Mouse (Mus musculus) hindbrain, embryonic 14.5 days (tissue): ENCODE results near the gene Ppp2r2c. TPM values are rescaled to one million over a fixed set of nuclear protein-coding genes. Genes with fewer than 3 reads are reported as not detected.

Experiments
- ATAC-seq: fragments of 200-750 bp; cut with Nextera tagmentation; 2 replicates; pipeline ENCODE4 v1.8.0; 2017; ENCODE audit warnings: moderate number of reproducible peaks, mild to moderate bottlenecking, moderate TSS enrichment, moderate library complexity; ENCODE audit not compliant: low FRiP score
- DNase-seq: peaks from one replicate; pipeline ENCODE4 v3.0.0-alpha.2; 2015; ENCODE audit warnings: low spot score
- H3K27ac ChIP-seq: fragments of 300-500 bp; sonication (generic); 2 replicates; pipeline ENCODE4 v1.5.1; 2014; ENCODE audit warnings: mild to moderate bottlenecking, moderate library complexity
- H3K27me3 ChIP-seq: fragments of 300-500 bp; sonication (generic); 2 replicates; pipeline ENCODE4 v1.6.1; 2014; ENCODE audit warnings: mild to moderate bottlenecking, low read length, mixed read lengths; ENCODE audit not compliant: control insufficient read depth, insufficient read depth
- H3K36me3 ChIP-seq: fragments of 300-500 bp; sonication (generic); replicated peaks from 2 replicates; pipeline ENCODE4 v1.6.1; 2014; ENCODE audit not compliant: control insufficient read depth, insufficient read depth
- H3K4me1 ChIP-seq: fragments of 300-500 bp; sonication (generic); replicated peaks from 2 replicates; pipeline ENCODE4 v1.6.1; 2014; ENCODE audit warnings: antibody characterized with exemption, low read length, mixed read lengths; ENCODE audit not compliant: control insufficient read depth, insufficient read depth
- H3K4me2 ChIP-seq: fragments of 300-500 bp; sonication (generic); replicated peaks from 2 replicates; pipeline ENCODE4 v1.6.1; 2014; ENCODE audit warnings: mild to moderate bottlenecking, moderate library complexity
- H3K4me3 ChIP-seq: fragments of 300-500 bp; sonication (generic); replicated peaks from 2 replicates; pipeline ENCODE4 v1.5.1; 2014; ENCODE audit warnings: mild to moderate bottlenecking, low read length
- H3K9ac ChIP-seq: fragments of 300-500 bp; sonication (generic); 2 replicates; pipeline ENCODE4 v1.6.1; 2014
- H3K9me3 ChIP-seq: fragments of 300-500 bp; sonication (generic); 2 replicates; pipeline ENCODE4 v1.6.1; 2016; ENCODE audit warnings: low read length; ENCODE audit not compliant: control insufficient read depth
- WGBS: fragments of 180-500 bp; shearing (Covaris S2); extraction: QIAGEN DNeasy Blood & Tissue Kit; methylation state at CpG from one replicate; pipeline ENCODE4 v1.1.7; 2014; 5-methylcytosine and 5-hydroxymethylcytosine counted together
- polyA plus RNA-seq: library from polyadenylated mRNA; unstranded; fragments of >200 nt; fragmentation: Nextera tagmentation; extraction: Ambion mirVana; gene quantifications from 2 replicates; pipeline ENCODE4 v1.2.1, GENCODE M21; 2014

Ppp2r2c gene
- polyA plus RNA-seq, 1 experiment from 2014 or later, result 63.6 TPM

DNA sequence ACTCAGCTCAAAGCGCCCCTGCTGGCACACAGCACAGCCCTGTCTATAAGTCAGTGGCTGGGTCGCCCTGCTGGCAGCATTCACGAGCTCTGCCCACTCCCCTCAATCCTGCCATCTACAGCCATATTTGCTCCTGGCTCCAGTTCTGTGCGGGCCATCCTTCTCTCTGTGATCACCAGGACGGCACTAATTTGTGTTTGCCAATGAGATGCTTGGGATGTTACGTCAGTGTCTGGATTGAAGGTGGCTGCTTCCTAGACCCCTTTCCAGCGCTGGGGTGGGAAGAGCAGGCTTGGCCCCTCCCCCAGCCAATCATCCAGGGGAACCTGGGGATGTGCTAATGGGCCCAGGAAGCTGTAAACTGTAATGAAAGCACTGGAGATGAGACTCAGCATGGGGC lies 42.7 kb downstream of the Ppp2r2c start:
- Histone ChIP-seq H3K4me2 (no peak overlapping the region), H3K36me3 (no peaks in the 10 kb centered on the region), H3K4me3 (no peak overlapping the region), H3K9ac (no peak overlapping the region), H3K27me3 (no peaks in the 10 kb centered on the region), H3K9me3 (no peaks in the 10 kb centered on the region), H3K4me1 (peaks cover 19% of the 10 kb centered on the region; the same call in 1 of the 2 replicates), H3K27ac (no peak overlapping the region)
- WGBS, result 34% methylated on average over 7 of the region's 7 CpGs
- DNase-seq (no peak), ATAC-seq (peak; percentile 49)

- no peak overlapping the region for H3K27ac ChIP-seq
- 82% methylated on average over 11 of the region's 11 CpGs for WGBS
- no peak overlapping the region for H3K4me2 ChIP-seq
- no peaks in the 10 kb centered on the region for H3K36me3 ChIP-seq
- H3K27me3 ChIP-seq, result no peaks in the 10 kb centered on the region
- no peaks in the 10 kb centered on the region for H3K9me3 ChIP-seq
- H3K4me3 ChIP-seq, result no peak overlapping the region
- peaks cover 19% of the 10 kb centered on the region; the same call in 1 of the 2 replicates for H3K4me1 ChIP-seq
- DNase-seq (no peak), ATAC-seq (no peak)
- H3K9ac ChIP-seq, result no peak overlapping the region
These were observed 43.5 kb downstream of the Ppp2r2c start for GRCm38 (mm10) chr5:36911759-36912352.

GRCm38 (mm10) chr5:36912602-36913310 lies 44.4 kb downstream of the Ppp2r2c start:
- Histone ChIP-seq H3K9me3 (no peaks in the 10 kb centered on the region), H3K27me3 (no peaks in the 10 kb centered on the region), H3K4me2 (no peak overlapping the region), H3K27ac (no peak overlapping the region), H3K36me3 (no peaks in the 10 kb centered on the region), H3K9ac (no peak overlapping the region), H3K4me3 (no peak overlapping the region), H3K4me1 (peaks cover 19% of the 10 kb centered on the region; the same call in 1 of the 2 replicates)
- DNase-seq, result no peak
- WGBS, result 77% methylated on average over 14 of the region's 14 CpGs
- ATAC-seq, result no peak

DNA sequence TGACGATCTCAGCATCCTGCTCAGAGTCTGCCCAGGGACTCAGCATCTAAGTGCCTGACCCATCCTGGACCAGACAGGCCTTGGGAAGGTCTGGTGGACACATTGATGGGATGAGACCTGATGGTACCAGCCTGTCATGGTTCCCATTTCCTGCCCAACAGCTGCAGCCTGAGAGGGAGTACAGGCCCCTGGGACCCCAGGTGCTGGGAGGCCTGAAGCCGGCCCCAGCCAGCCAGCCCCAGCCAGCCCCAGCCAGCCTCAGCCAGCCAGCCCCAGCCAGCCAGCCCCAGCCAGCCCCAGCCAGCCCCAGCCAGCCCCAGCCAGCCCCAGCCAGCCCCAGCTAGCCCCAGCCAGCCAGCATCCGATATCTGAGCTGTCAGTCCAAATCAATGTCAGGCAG lies 46.9 kb downstream of the Ppp2r2c start:
- WGBS, result 54% methylated on average over 3 of the region's 3 CpGs
- Histone ChIP-seq H3K27ac (no peak overlapping the region), H3K4me2 (no peak overlapping the region), H3K36me3 (no peaks in the 10 kb centered on the region), H3K27me3 (no peaks in the 10 kb centered on the region), H3K4me1 (peaks cover 32% of the 10 kb centered on the region), H3K4me3 (no peak overlapping the region), H3K9ac (no peak overlapping the region), H3K9me3 (no peaks in the 10 kb centered on the region)
- DNase-seq (no peak), ATAC-seq (no peak)

GRCm38 (mm10) chr5:36916581-36916980 lies 48.3 kb downstream of the Ppp2r2c start:
- ATAC-seq (no peak), DNase-seq (no peak)
- Histone ChIP-seq H3K4me2 (no peak overlapping the region), H3K4me1 (peaks cover 23% of the 10 kb centered on the region), H3K27me3 (no peaks in the 10 kb centered on the region), H3K9ac (no peak overlapping the region), H3K36me3 (no peaks in the 10 kb centered on the region), H3K27ac (no peak overlapping the region), H3K9me3 (no peaks in the 10 kb centered on the region), H3K4me3 (no peak overlapping the region)
- WGBS, result 86% methylated on average over 4 of the region's 4 CpGs

DNA sequence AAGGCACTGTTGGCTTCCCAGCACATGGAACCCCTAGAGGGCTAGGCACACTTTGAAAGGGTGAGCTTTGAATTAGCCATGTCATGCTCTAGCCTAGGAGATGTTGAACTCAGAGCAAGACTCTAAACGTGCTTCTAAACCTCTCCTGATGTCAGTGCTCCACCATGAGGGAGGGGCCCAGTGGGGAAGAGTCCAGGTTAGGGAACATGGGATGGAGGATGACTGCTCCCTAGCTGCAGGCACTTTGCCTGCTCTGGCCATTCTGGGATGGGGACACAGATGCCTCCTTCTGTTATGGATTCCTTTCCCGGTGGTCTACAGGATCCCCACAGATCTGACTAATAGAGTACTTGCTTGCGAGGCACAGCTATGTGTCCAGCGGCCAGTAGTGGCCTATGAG lies 48.9 kb downstream of the Ppp2r2c start:
- H3K4me2 ChIP-seq, result no peak overlapping the region
- no peaks in the 10 kb centered on the region for H3K36me3 ChIP-seq
- H3K4me1 ChIP-seq, result peaks cover 20% of the 10 kb centered on the region
- no peak overlapping the region for H3K9ac ChIP-seq
- H3K27me3 ChIP-seq, result no peaks in the 10 kb centered on the region
- no peak overlapping the region for H3K4me3 ChIP-seq
- H3K27ac ChIP-seq, result no peak overlapping the region
- ATAC-seq, result no peak
- H3K9me3 ChIP-seq, result no peaks in the 10 kb centered on the region
- WGBS, result 79% methylated on average over 4 of the region's 4 CpGs
- DNase-seq, result no peak

DNA sequence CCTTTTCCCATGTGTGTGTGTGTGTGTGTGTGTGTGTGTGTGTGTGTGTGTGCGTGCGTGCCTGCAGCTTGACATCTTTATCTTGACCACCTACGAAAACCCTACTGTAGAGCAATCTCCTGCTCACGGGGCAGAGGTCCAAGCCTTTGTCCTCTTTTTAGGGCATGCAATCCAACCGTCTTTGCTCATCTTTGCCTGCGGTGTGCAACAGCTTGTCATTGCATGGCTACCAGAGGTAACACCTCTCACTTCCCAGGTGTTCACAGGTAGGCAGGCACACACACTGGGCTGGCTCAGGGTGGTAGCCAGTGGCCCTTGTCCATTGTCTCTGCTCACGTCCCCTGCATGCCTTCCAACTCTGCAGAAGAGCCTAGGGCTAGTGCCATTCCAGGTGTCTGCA lies 49.7 kb downstream of the Ppp2r2c start:
- Histone ChIP-seq H3K4me2 (no peak overlapping the region), H3K27ac (no peak overlapping the region)
- ATAC-seq, result no peak

GRCm38 (mm10) chr5:36920072-36920471 lies 51.8 kb downstream of the Ppp2r2c start:
- Histone ChIP-seq H3K9me3 (no peaks in the 10 kb centered on the region), H3K27ac (no peak overlapping the region), H3K9ac (no peak overlapping the region), H3K4me1 (peaks cover 22% of the 10 kb centered on the region), H3K36me3 (no peaks in the 10 kb centered on the region), H3K4me3 (no peak overlapping the region), H3K27me3 (no peaks in the 10 kb centered on the region), H3K4me2 (no peak overlapping the region)
- DNase-seq, result peak; percentile 42
- WGBS, result 32% methylated on average over 1 of the region's 1 CpGs
- ATAC-seq, result no peak; the same call in 1 of the 2 replicates

More for the DNA sequence above, 49.7 kb downstream of the Ppp2r2c start:
- DNase-seq, result no peak
- no peaks in the 10 kb centered on the region for H3K27me3 ChIP-seq
- H3K9ac ChIP-seq, result no peak overlapping the region
- H3K9me3 ChIP-seq, result no peaks in the 10 kb centered on the region
- H3K36me3 ChIP-seq, result no peaks in the 10 kb centered on the region
- peaks cover 16% of the 10 kb centered on the region for H3K4me1 ChIP-seq
- 79% methylated on average over 7 of the region's 7 CpGs for WGBS
- no peak overlapping the region for H3K4me3 ChIP-seq

GRCm38 (mm10) chr5:36921871-36922270 lies 53.6 kb downstream of the Ppp2r2c start:
- Histone ChIP-seq H3K36me3 (no peaks in the 10 kb centered on the region), H3K27ac (no peak overlapping the region), H3K4me3 (no peak overlapping the region), H3K9me3 (no peaks in the 10 kb centered on the region), H3K4me2 (no peak overlapping the region), H3K4me1 (peaks cover 22% of the 10 kb centered on the region), H3K9ac (no peak overlapping the region), H3K27me3 (no peaks in the 10 kb centered on the region)
- WGBS, result 76% methylated on average over 1 of the region's 1 CpGs
- DNase-seq (no peak), ATAC-seq (no peak)
